In genomic region chr10:88349800-88350199, GRCm38 (mm10) we compare ENCODE assay signal across 18 mouse cellular contexts. TPM values are rescaled to one million over a fixed set of nuclear protein-coding genes. Genes with fewer than 3 reads are reported as not detected.
A peak's percentile ranks its signal among the peaks of the same experiment; 100 is the strongest.
DNase-seq lines count a peak whose midpoint lies in the region; ATAC-seq and TF ChIP-seq lines count a peak whose summit lies in the region.
"Had no signal": no experiment of that assay in that cellular context is flagged by ENCODE, and none has a peak within 500 bp of the region (broad histone marks: within the 10 kb centered on the region; RNA-seq: fewer than 3 reads in every experiment).

No protein-coding gene starts in this region.

- H3K27me3 ChIP-seq in embryonic facial prominence, embryonic 14.5 days (replicated peaks; ENCODE audit: control insufficient read depth, insufficient read depth, low read length): no peaks in the 10 kb centered on the region
- H3K27me3 ChIP-seq in embryonic facial prominence, embryonic 10.5 days (replicated peaks; ENCODE audit: low read depth, poor library complexity, severe bottlenecking): no peaks in the 10 kb centered on the region
- peaks cover 38% of the 10 kb centered on the region for H3K27me3 ChIP-seq in E14TG2a.4 (ENCODE audit: insufficient read depth, low read length)
- H3K27me3 ChIP-seq: embryonic facial prominence, embryonic 13.5 days; forebrain, embryonic 12.5 days; intestine, embryonic 15.5 days had no signal

- no peak overlapping the region for H3K9ac ChIP-seq in embryonic facial prominence, embryonic 14.5 days (ENCODE audit: low read depth, low read length)
- H3K9ac ChIP-seq: embryonic facial prominence, embryonic 13.5 days; forebrain, embryonic 12.5 days; hindbrain, embryonic 13.5 days; intestine, embryonic 15.5 days had no signal

- WGBS in embryonic facial prominence, embryonic 14.5 days: 31% methylated on average over 8 of the region's 8 CpGs
- WGBS in embryonic facial prominence, embryonic 10.5 days: 29% methylated on average over 8 of the region's 8 CpGs

- H3K9me3 ChIP-seq in embryonic facial prominence, embryonic 14.5 days (ENCODE audit: control insufficient read depth, low read length): no peaks in the 10 kb centered on the region
- no peaks in the 10 kb centered on the region for H3K9me3 ChIP-seq in embryonic facial prominence, embryonic 10.5 days
- no peaks in the 10 kb centered on the region for H3K9me3 ChIP-seq in E14TG2a.4 (ENCODE audit: low read length)
- H3K9me3 ChIP-seq: embryonic facial prominence, embryonic 13.5 days; forebrain, embryonic 12.5 days; hindbrain, embryonic 13.5 days; intestine, embryonic 15.5 days; midbrain, embryonic 10.5 days had no signal

- peak; percentile 49 for DNase-seq in embryonic facial prominence, embryonic 14.5 days (ENCODE audit: low spot score)
- DNase-seq in embryonic facial prominence, embryonic 10.5 days (ENCODE audit: low spot score): no peak
- peak; percentile 37 for DNase-seq in brain, embryonic 14.5 days (ENCODE audit: low read depth)
- peak; percentile 47 for DNase-seq in lung, postnatal 10 days
- no peak for DNase-seq in ovary, adult 18-20 months (ENCODE audit: low spot score)
- DNase-seq in gastrocnemius, adult 18-20 months (ENCODE audit: low spot score): no peak
- no peak for DNase-seq in thymus, adult 18-20 months
- DNase-seq: adrenal gland, postnatal 10 days; cerebellum, adult 9-11 months; heart, adult 18-20 months; thymus, postnatal 4 days had no signal

- no peak for ATAC-seq in embryonic facial prominence, embryonic 14.5 days (ENCODE audit: low read depth)
- ATAC-seq: intestine, embryonic 15.5 days had no signal

- TF ChIP-seq CTCF in E14TG2a.4 (conservative IDR thresholded peaks at IDR 0.05; ENCODE audit: low read length): no peak
- no peak for TF ChIP-seq CTCF in brain, embryonic 14.5 days (IDR thresholded peaks at IDR 0.05; ENCODE audit: borderline replicate concordance, extremely low read depth, insufficient read depth, insufficient read length)

- no peaks in the 10 kb centered on the region; the same call in 1 of the 2 replicates for H3K4me1 ChIP-seq in embryonic facial prominence, embryonic 14.5 days (ENCODE audit: control insufficient read depth, insufficient read depth, low read length)
- H3K4me1 ChIP-seq in embryonic facial prominence, embryonic 10.5 days: peaks cover 5% of the 10 kb centered on the region; the same call in 1 of the 2 replicates
- peaks cover 63% of the 10 kb centered on the region for H3K4me1 ChIP-seq in E14TG2a.4 (replicated peaks; ENCODE audit: low read depth, low read length)
- H3K4me1 ChIP-seq: forebrain, embryonic 12.5 days; hindbrain, embryonic 13.5 days; intestine, embryonic 15.5 days had no signal

- no peak for TF ChIP-seq POLR2A in brain, embryonic 14.5 days (IDR thresholded peaks at IDR 0.05; ENCODE audit: borderline replicate concordance, extremely low read depth, insufficient read depth, insufficient read length, poor library complexity, severe bottlenecking)

- no peaks in the 10 kb centered on the region for H3K36me3 ChIP-seq in embryonic facial prominence, embryonic 14.5 days (ENCODE audit: control insufficient read depth, insufficient read depth, low read length)
- no peaks in the 10 kb centered on the region for H3K36me3 ChIP-seq in embryonic facial prominence, embryonic 10.5 days (replicated peaks)
- H3K36me3 ChIP-seq in E14TG2a.4 (ENCODE audit: insufficient read depth, low read length): no peaks in the 10 kb centered on the region
- H3K36me3 ChIP-seq: embryonic facial prominence, embryonic 13.5 days; forebrain, embryonic 12.5 days; hindbrain, embryonic 13.5 days; intestine, embryonic 15.5 days; midbrain, embryonic 10.5 days had no signal

- no peak overlapping the region for H3K4me3 ChIP-seq in embryonic facial prominence, embryonic 14.5 days (ENCODE audit: low read depth, low read length)
- H3K4me3 ChIP-seq in embryonic facial prominence, embryonic 10.5 days: no peak overlapping the region
- H3K4me3 ChIP-seq in E14TG2a.4 (replicated peaks; ENCODE audit: low read length): peak overlapping the region; percentile 24; the same call in 1 of the 2 replicates
- H3K4me3 ChIP-seq: embryonic facial prominence, embryonic 13.5 days; forebrain, embryonic 12.5 days; hindbrain, embryonic 13.5 days; intestine, embryonic 15.5 days; midbrain, embryonic 10.5 days had no signal

- no peak overlapping the region for H3K4me2 ChIP-seq in embryonic facial prominence, embryonic 14.5 days (ENCODE audit: low read depth, low read length)
- H3K4me2 ChIP-seq: embryonic facial prominence, embryonic 13.5 days; forebrain, embryonic 12.5 days; hindbrain, embryonic 13.5 days; intestine, embryonic 15.5 days; liver, embryonic 11.5 days had no signal

- no peak overlapping the region for H3K27ac ChIP-seq in embryonic facial prominence, embryonic 14.5 days (replicated peaks; ENCODE audit: low read depth, low read length)
- no peak overlapping the region for H3K27ac ChIP-seq in embryonic facial prominence, embryonic 10.5 days (replicated peaks)
- H3K27ac ChIP-seq: embryonic facial prominence, embryonic 13.5 days; forebrain, embryonic 12.5 days; hindbrain, embryonic 13.5 days; intestine, embryonic 15.5 days; midbrain, embryonic 10.5 days had no signal

RNA-seq across cellular contexts. Expression of gene Dram1, which starts 29.1 kb away (rescaled TPM):
- polyA plus RNA-seq in embryonic facial prominence, embryonic 14.5 days (2014; fragmentation: Nextera tagmentation; extraction: Ambion mirVana): 4.9 and 5.7 TPM in 2 replicates
- polyA plus RNA-seq in embryonic facial prominence, embryonic 10.5 days (2016; fragmentation: Nextera tagmentation; extraction: Ambion mirVana): 0.29 and 0.39 TPM in 2 replicates
- 0.45 and 0.57 TPM in 2 replicates for polyA plus RNA-seq in brain, embryonic 14.5 days (2012; rRNA removed)
- 1 to 10 TPM; 1.4 to 2.9 TPM for total RNA-seq in gastrocnemius, adult 18-20 months (2021)

RNA-seq across cellular contexts. Expression of gene Gnptab, which starts 29.1 kb away (rescaled TPM):
- polyA plus RNA-seq in embryonic facial prominence, embryonic 14.5 days (2014; fragmentation: Nextera tagmentation; extraction: Ambion mirVana): 9.2 and 9.4 TPM in 2 replicates
- 8.4 and 9.0 TPM in 2 replicates for polyA plus RNA-seq in embryonic facial prominence, embryonic 10.5 days (2016; fragmentation: Nextera tagmentation; extraction: Ambion mirVana)
- polyA plus RNA-seq in brain, embryonic 14.5 days (2012; rRNA removed): 31.7 and 41.4 TPM in 2 replicates
- 10 to 100 TPM; 18.8 to 19.9 TPM for total RNA-seq in gastrocnemius, adult 18-20 months (2021)

Comparison
In these comparisons a context has a peak if more than half of its experiments do, and no peak if none do; other contexts are left out.
1. DNase-seq: peak in embryonic facial prominence, embryonic 14.5 days (single experiment), brain, embryonic 14.5 days (single experiment) and lung, postnatal 10 days (single experiment); none in embryonic facial prominence, embryonic 10.5 days (single experiment), ovary, adult 18-20 months (single experiment), gastrocnemius, adult 18-20 months (single experiment) and thymus, adult 18-20 months (0 of 2).